Mouse (Mus musculus) myocyte (in vitro differentiated cells): ENCODE measurements around the gene Ltb4r1. TPM values are rescaled to one million over a fixed set of nuclear protein-coding genes. Genes with fewer than 3 reads are reported as not detected.

Experiments
- H3K27me3 ChIP-seq: one replicate; pipeline ENCODE4 v1.6.1; 2011; ENCODE audit not compliant: control insufficient read depth, insufficient read depth, insufficient read length
- H3K36me3 ChIP-seq: one replicate; pipeline ENCODE4 v1.6.1; 2011; ENCODE audit not compliant: control insufficient read depth, insufficient read depth
- H3K4me2 ChIP-seq: one replicate; pipeline ENCODE4 v1.6.1; 2011; ENCODE audit warnings: low read depth, control low read depth
- H3K4me3 ChIP-seq: one replicate; pipeline ENCODE4 v1.5.1; 2011; ENCODE audit warnings: mild to moderate bottlenecking, control low read depth, moderate library complexity
- H3K79me2 ChIP-seq: one replicate; pipeline ENCODE4 v1.6.1; 2011; ENCODE audit not compliant: control insufficient read depth, insufficient read depth
- H3ac ChIP-seq: one replicate; pipeline ENCODE4 v1.6.1; 2011; ENCODE audit not compliant: control insufficient read depth, insufficient read length
- CEBPB ChIP-seq: IDR thresholded peaks from 2 replicates; pipeline ENCODE4 v1.6.1; 2011; ENCODE audit warnings: mild to moderate bottlenecking, moderate library complexity; ENCODE audit not compliant: poor library complexity, insufficient read depth, severe bottlenecking
- E2F4 ChIP-seq: IDR thresholded peaks from one replicate; pipeline ENCODE4 v1.6.1; 2011; ENCODE audit warnings: mild to moderate bottlenecking, control low read depth, moderate library complexity; ENCODE audit not compliant: insufficient read depth
- MAX ChIP-seq: IDR thresholded peaks from one replicate; pipeline ENCODE4 v1.6.1; 2011; ENCODE audit warnings: low read depth, mild to moderate bottlenecking, control low read depth
- MYOD1 ChIP-seq, 3 experiments: IDR thresholded peaks; one replicate each; pipeline ENCODE4 v1.6.1; 2011; ENCODE audit warnings: control low read depth in 2 of 3, low read depth in 2 of 3, mild to moderate bottlenecking in 2 of 3, moderate library complexity in 1 of 3; ENCODE audit not compliant: insufficient read length in 2 of 3, control insufficient read depth in 1 of 3
- MYOG ChIP-seq, 3 experiments: IDR thresholded peaks; one replicate each; pipeline ENCODE4 v1.6.1; 2011; ENCODE audit warnings: control low read depth in 2 of 3, low read depth in 2 of 3, mild to moderate bottlenecking in 2 of 3; ENCODE audit not compliant: insufficient read length in 2 of 3, control insufficient read depth in 1 of 3, insufficient read depth in 1 of 3
- POLR2A ChIP-seq: IDR thresholded peaks from one replicate; pipeline ENCODE4 v1.6.1; 2011; ENCODE audit warnings: low read depth, mild to moderate bottlenecking, control low read depth, moderate library complexity; ENCODE audit not compliant: insufficient read length
- POLR2AphosphoS2 ChIP-seq: IDR thresholded peaks from one replicate; pipeline ENCODE4 v1.6.1; 2011; ENCODE audit warnings: low read depth, control low read depth; ENCODE audit not compliant: insufficient read length
- REST ChIP-seq: IDR thresholded peaks from one replicate; pipeline ENCODE4 v1.6.1; 2011; ENCODE audit warnings: mild to moderate bottlenecking, control low read depth, moderate library complexity; ENCODE audit not compliant: insufficient read depth, insufficient read length
- SRF ChIP-seq: IDR thresholded peaks from one replicate; pipeline ENCODE4 v1.6.1; 2011; ENCODE audit warnings: low read depth; ENCODE audit not compliant: control insufficient read depth, insufficient read length
- TCF12 ChIP-seq: IDR thresholded peaks from one replicate; pipeline ENCODE4 v1.6.1; 2011; ENCODE audit warnings: mild to moderate bottlenecking, control low read depth; ENCODE audit not compliant: poor library complexity, insufficient read depth, severe bottlenecking
- TCF3 ChIP-seq: IDR thresholded peaks from one replicate; pipeline ENCODE4 v1.6.1; 2011; ENCODE audit warnings: low read depth, control low read depth; ENCODE audit not compliant: insufficient read length
- USF1 ChIP-seq: IDR thresholded peaks from one replicate; pipeline ENCODE4 v1.6.1; 2011; ENCODE audit warnings: low read depth, mild to moderate bottlenecking, control low read depth, moderate library complexity
- polyA plus RNA-seq: library from polyadenylated mRNA; unstranded; fragments of >200 nt; fragmentation: generic; extraction: Trizol; gene quantifications from one replicate; pipeline ENCODE4 v1.2.1, GENCODE M21; 2012; ENCODE audit warnings: missing spikeins

Gene Ltb4r1
- polyA plus RNA-seq, 1 experiment, result 0.04 TPM

- Histone ChIP-seq H3K27me3 (no peaks in the 10 kb centered on the region), H3ac (no peak overlapping the region), H3K36me3 (no peaks in the 10 kb centered on the region), H3K4me2 (peak overlapping the region; percentile 26), H3K4me3 (no peak overlapping the region), H3K79me2 (no peaks in the 10 kb centered on the region)
- TF ChIP-seq MYOD1 (IDR thresholded peaks at IDR 0.05; ENCODE audit: control insufficient read depth in 1 of 3, insufficient read length in 2 of 3, low read depth in 2 of 3) (no peak), SRF (no peak), POLR2A (no peak), TCF3 (no peak), REST (no peak), MYOG (IDR thresholded peaks at IDR 0.05; ENCODE audit: control insufficient read depth in 1 of 3, insufficient read depth in 1 of 3, insufficient read length in 2 of 3, low read depth in 2 of 3) (no peak), USF1 (no peak), E2F4 (no peak), MAX (no peak), POLR2AphosphoS2 (no peak), CEBPB (no peak), TCF12 (no peak)
These were observed 28.2 kb downstream of the Ltb4r1 start for GRCm38 (mm10) chr14:55793946-55794345.

DNA sequence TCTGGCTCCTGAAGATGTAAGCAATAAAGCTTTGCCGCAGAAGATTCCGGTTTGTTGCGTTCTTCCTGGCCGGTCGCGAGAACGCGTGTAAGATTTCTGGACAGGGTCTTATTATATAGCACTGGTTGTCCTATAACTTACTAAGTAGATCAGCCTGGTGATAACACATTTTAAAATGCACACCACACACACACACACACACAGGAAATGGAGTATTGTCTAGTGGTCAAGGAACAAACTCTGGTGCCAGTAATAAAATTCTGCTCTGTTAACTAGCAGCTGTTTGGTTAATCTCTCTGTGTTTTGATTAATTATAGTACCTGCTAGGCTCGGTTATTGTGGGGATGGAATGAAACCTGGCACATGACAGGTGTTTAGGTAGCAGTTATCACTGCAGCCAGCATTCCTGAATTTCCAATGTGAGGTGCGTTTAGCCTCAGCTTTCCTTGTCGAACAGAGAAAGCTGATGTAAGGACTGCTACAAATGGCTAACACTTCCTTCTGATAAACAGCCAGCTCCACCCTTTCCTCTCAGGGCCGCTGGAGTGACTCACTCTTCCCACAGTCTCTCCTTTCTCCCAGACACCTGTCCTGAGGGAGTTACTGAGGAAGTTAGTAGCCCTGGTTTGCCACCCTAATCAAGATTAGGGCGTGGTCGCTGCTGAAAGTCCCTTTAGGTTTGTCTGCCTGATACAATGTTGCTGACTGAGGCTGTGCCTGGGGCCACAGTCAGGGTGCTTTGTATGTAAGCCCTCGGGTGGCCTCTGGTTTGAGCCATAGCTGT, 29.8 kb downstream of the Ltb4r1 start:
- H3K79me2 ChIP-seq, result no peaks in the 10 kb centered on the region

DNA sequence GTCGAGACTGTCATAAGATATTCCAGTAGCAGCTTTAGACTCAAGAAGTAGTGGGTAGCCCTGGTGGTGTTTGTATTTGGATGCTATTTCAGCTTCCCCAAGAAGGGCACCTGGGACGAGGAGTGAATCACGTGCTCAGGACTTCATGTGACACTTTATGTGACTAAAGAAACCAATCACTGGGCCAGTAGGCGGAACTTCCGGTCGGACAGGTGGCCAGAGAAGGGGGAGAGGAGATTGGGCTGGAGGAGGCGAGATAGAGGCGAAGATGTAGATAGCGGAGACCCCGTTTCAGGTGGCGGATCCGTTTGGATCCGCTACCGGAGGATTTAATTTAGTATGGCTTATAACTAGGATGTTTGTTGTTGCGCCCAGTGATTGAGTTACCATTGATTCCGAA, 49.1 kb downstream of the Ltb4r1 start:
- no peak overlapping the region for H3ac ChIP-seq
- no peaks in the 10 kb centered on the region for H3K79me2 ChIP-seq
- H3K4me3 ChIP-seq, result no peak overlapping the region
- no peaks in the 10 kb centered on the region for H3K27me3 ChIP-seq
- no peak overlapping the region for H3K4me2 ChIP-seq
- TF ChIP-seq USF1 (no peak), REST (no peak), MYOG (IDR thresholded peaks at IDR 0.05; ENCODE audit: control insufficient read depth in 1 of 3, insufficient read depth in 1 of 3, insufficient read length in 2 of 3, low read depth in 2 of 3) (no peak), E2F4 (no peak), TCF12 (no peak), MYOD1 (IDR thresholded peaks at IDR 0.05; ENCODE audit: control insufficient read depth in 1 of 3, insufficient read length in 2 of 3, low read depth in 2 of 3) (no peak), TCF3 (no peak), SRF (no peak), POLR2A (no peak), MAX (no peak), POLR2AphosphoS2 (no peak), CEBPB (no peak)
- no peaks in the 10 kb centered on the region for H3K36me3 ChIP-seq

More for the DNA sequence above, 29.8 kb downstream of the Ltb4r1 start:
- Histone ChIP-seq H3K27me3 (no peaks in the 10 kb centered on the region), H3ac (no peak overlapping the region), H3K4me3 (no peak overlapping the region), H3K36me3 (no peaks in the 10 kb centered on the region), H3K4me2 (peak overlapping the region; percentile 43)
- 0 out of 2 replicates have a peak, but pooled peaks have one; percentile 47 for TF ChIP-seq CEBPB
- TF ChIP-seq MYOG (IDR thresholded peaks at IDR 0.05; ENCODE audit: control insufficient read depth in 1 of 3, insufficient read depth in 1 of 3, insufficient read length in 2 of 3, low read depth in 2 of 3), result no peak
- peak; percentile 69 for TF ChIP-seq SRF
- no peak for TF ChIP-seq E2F4
- TF ChIP-seq TCF3, result no peak
- no peak for TF ChIP-seq USF1
- TF ChIP-seq MYOD1 (IDR thresholded peaks at IDR 0.05; ENCODE audit: control insufficient read depth in 1 of 3, insufficient read length in 2 of 3, low read depth in 2 of 3), result peak in 2 of 3 experiments; percentile 40 to 83

DNA sequence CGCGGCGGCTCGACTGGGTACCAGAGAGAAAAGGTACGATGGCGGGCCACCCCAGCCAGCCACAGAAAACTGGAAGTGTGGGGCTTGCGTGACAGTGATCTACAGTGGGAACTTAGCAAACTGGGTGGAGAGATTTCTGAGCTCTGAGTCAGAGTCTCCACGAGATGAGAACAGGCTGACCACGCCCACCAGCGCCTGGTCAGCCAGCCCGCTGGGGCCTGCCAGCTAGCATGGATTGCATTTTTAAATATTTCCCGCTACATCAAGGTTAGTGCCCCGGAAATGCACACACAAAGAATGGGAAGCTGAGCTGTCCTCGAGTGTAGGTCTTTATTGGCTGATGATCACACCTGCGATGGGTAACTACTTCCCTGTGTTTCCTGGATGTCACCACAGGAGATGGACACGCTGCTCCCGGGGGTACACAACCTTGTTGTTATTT, 49.6 kb downstream of the Ltb4r1 start:
- Histone ChIP-seq H3K27me3 (no peaks in the 10 kb centered on the region), H3ac (no peak overlapping the region), H3K4me3 (no peak overlapping the region), H3K4me2 (no peak overlapping the region), H3K79me2 (no peaks in the 10 kb centered on the region), H3K36me3 (no peaks in the 10 kb centered on the region)
- TF ChIP-seq TCF3 (no peak), CEBPB (no peak), E2F4 (no peak)

Other genes starting within 250 kb of the Ltb4r1 start
- gene Nrl, start 241.0 kb upstream of the Ltb4r1 start, polyA plus RNA-seq, result not detected
- 252 TPM for gene Pck2, start 225.7 kb upstream of the Ltb4r1 start, polyA plus RNA-seq
- gene Dcaf11, start 206.0 kb upstream of the Ltb4r1 start, polyA plus RNA-seq, result 38.7 TPM
- 0.48 TPM for gene A730061H03Rik, start 205.6 kb upstream of the Ltb4r1 start, polyA plus RNA-seq
- gene Fitm1, start 190.3 kb upstream of the Ltb4r1 start, polyA plus RNA-seq, result 12.8 TPM
- 81.7 TPM for gene Psme1, start 187.8 kb upstream of the Ltb4r1 start, polyA plus RNA-seq
- gene Emc9, start 180.7 kb upstream of the Ltb4r1 start, polyA plus RNA-seq, result 18.5 TPM
- 139 TPM for gene Psme2, start 174.8 kb upstream of the Ltb4r1 start, polyA plus RNA-seq
- 11.2 TPM for gene Rnf31, start 174.3 kb upstream of the Ltb4r1 start, polyA plus RNA-seq
- gene Irf9, start 162.4 kb upstream of the Ltb4r1 start, polyA plus RNA-seq, result 4.0 TPM
- gene Rec8, start 147.9 kb upstream of the Ltb4r1 start, polyA plus RNA-seq, result not detected
- 109 TPM for gene Ipo4, start 130.0 kb upstream of the Ltb4r1 start, polyA plus RNA-seq
- gene Gm49378, start 128.1 kb upstream of the Ltb4r1 start, polyA plus RNA-seq, result 0.17 TPM
- 57.9 TPM for gene Tm9sf1, start 122.2 kb upstream of the Ltb4r1 start, polyA plus RNA-seq
- gene Tssk4, start 115.8 kb upstream of the Ltb4r1 start, polyA plus RNA-seq, result 0.18 TPM
- 21.3 TPM for gene Mdp1, start 105.5 kb upstream of the Ltb4r1 start, polyA plus RNA-seq
- 11.9 TPM for gene Gmpr2, start 94.0 kb upstream of the Ltb4r1 start, polyA plus RNA-seq
- gene Nedd8, start 93.8 kb upstream of the Ltb4r1 start, polyA plus RNA-seq, result 361 TPM
- 12.0 TPM for gene Tinf2, start 84.1 kb upstream of the Ltb4r1 start, polyA plus RNA-seq
- gene Tgm1, start 52.0 kb upstream of the Ltb4r1 start, polyA plus RNA-seq, result 0.06 TPM
- gene Rabggta, start 43.7 kb upstream of the Ltb4r1 start, polyA plus RNA-seq, result 18.4 TPM
- 76.3 TPM for gene Dhrs1, start 20.3 kb upstream of the Ltb4r1 start, polyA plus RNA-seq
- 24.9 TPM for gene Nop9, start 20.3 kb upstream of the Ltb4r1 start, polyA plus RNA-seq
- 0.17 TPM for gene Cideb, start 7.5 kb upstream of the Ltb4r1 start, polyA plus RNA-seq
- 0.01 TPM for gene Ltb4r2, start 4.5 kb upstream of the Ltb4r1 start, polyA plus RNA-seq
- 0.06 TPM for gene Adcy4, start 18.1 kb downstream of the Ltb4r1 start, polyA plus RNA-seq
- gene Ripk3, start 22.9 kb downstream of the Ltb4r1 start, polyA plus RNA-seq, result 0.28 TPM
- gene Nfatc4, start 57.2 kb downstream of the Ltb4r1 start, polyA plus RNA-seq, result 2.8 TPM
- 0.12 TPM for gene Nynrin, start 88.0 kb downstream of the Ltb4r1 start, polyA plus RNA-seq
- 0.28 TPM for gene Cbln3, start 118.4 kb downstream of the Ltb4r1 start, polyA plus RNA-seq
- 10.0 TPM for gene Khnyn, start 119.0 kb downstream of the Ltb4r1 start, polyA plus RNA-seq
- 2.4 TPM for gene Sdr39u1, start 134.3 kb downstream of the Ltb4r1 start, polyA plus RNA-seq
- 3.0 TPM for gene Cma1, start 178.7 kb downstream of the Ltb4r1 start, polyA plus RNA-seq
- 0.05 TPM for gene Cma2, start 185.0 kb downstream of the Ltb4r1 start, polyA plus RNA-seq